Mouse (Mus musculus) lung, postnatal 4 days (tissue): ENCODE measurements around the gene Plekhh2.
A peak's percentile ranks its signal among the peaks of the same experiment; 100 is the strongest.
"Not testable (repeated sequence)": the region's sequence is repeated elsewhere in the genome, so short reads cannot be mapped to it uniquely, and the experiment has no call there.

Experiments used
- DNase-seq, 2 experiments: peaks; one replicate each; pipeline ENCODE4 v3.0.0; 2021

Plekhh2 gene

DNA sequence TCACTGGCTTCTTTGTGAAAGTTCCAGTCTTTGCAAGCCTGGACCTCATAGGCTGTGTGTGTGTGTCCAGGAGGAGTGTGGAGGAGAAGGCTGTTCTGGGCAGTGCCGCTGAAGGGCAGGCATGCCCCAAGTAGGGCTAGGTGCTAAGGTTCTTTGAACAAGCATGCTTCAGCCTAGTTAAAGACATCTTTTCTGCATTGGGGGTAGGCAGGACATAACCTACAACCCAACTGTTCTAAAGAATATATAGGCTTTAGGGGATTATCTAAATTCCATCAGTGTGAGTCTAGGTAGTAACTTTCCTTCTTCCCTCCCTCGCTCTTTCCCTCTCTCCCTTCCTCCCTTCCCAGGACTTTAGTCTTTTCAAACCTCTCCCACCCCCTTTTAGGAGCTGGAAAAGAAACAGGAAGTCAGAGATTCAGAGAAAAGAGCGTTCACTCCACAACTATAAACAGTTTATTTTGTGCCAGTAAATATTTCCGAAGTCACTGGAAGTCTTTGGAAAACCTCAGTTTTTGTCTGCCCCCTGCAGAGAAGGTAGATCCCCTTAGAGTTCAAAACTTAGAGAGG is 906 bp downstream of the Plekhh2 start:
- DNase-seq = no peak

- no peak for DNase-seq
Observed at GRCm38 (mm10) chr17:84515901-84516300, 4.2 kb downstream of the Plekhh2 start.

- DNase-seq = no peak
Observed at GRCm38 (mm10) chr17:84519346-84519745, 7.7 kb downstream of the Plekhh2 start.

DNA sequence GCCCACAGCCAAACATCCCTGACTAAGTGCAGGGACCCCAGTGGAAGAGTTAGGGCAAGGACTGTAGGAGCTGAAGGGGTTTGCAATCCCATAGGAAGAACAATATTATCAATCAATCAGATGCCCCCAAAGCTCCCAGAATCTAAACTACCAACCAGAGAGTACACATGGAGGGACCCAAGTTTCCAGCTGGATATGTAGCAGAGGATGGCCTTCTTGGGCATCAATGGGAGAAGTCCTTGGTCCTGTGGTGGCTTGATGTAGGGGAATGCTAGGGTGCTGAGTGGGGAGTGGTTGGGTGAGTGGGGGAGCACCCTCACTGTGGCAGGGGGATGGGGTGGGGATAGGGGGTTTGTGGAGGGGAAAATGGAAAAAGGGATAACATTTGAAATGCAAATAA is 8.4 kb downstream of the Plekhh2 start:
- DNase-seq = peak in 1 of 2 experiments; percentile 1

- DNase-seq = peak in 1 of 2 experiments; percentile 3
Observed at GRCm38 (mm10) chr17:84529356-84529755, 17.7 kb downstream of the Plekhh2 start.

GRCm38 (mm10) chr17:84530202-84530796 is 18.6 kb downstream of the Plekhh2 start:
- peak in 1 of 2 experiments; percentile 4 for DNase-seq

GRCm38 (mm10) chr17:84532909-84533499 is 21.3 kb downstream of the Plekhh2 start:
- no peak for DNase-seq

DNA sequence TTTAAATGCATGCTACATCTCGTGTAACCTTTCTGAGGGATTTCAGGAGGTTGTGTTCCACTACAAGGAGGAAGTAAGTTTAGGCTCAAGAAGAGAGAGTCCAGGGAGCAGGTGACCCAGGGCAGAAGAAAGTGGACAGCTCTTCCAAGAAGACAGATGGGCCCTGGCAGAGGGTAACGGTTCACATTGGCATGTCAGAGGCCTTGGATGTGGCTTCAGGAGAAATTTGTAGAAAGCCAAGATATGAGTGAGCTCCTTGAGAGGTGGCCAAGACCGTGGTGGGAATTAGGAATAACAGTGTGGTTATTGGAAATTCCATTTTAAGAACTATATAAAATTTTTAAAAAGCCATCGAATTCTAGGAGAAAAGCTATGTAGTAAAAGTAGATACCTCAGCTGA is 22.1 kb downstream of the Plekhh2 start:
- DNase-seq = no peak

DNA sequence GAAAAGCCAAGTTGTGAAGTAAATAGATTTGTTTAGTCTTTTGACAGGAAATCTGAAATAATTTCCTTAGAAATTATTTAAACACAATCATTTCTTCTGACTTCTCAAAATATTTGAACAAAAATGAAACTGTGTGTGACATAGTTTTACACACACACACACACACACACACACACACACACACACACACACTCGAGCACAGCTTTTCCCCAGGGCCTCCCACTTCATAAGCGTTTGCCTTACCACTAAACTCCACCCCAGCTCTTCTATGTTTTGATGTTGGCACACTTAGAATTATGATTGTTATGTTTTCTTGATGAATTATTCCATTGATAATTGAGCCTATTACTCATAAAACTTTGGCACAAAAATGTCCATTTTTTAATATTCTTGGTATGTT is 22.9 kb downstream of the Plekhh2 start:
- DNase-seq = no peak

DNA sequence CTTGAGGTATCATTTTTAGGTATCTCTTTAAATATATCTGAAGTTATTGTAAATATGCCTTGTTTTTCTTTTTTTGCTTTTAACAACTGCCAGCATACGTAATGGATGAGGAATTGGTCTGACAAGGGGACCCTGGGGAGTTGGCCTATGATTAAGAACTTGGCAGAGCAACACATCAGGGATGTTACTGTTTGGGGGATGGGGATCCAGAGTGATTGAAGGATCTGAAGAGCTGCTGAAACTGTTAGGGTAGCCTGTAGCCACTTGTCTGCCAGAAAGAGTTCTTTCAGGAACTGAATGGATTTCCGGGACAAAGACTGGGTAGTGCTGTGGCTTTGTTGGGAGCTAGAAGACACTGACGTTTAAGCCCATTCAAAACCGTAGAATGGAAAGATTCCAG is 23.5 kb downstream of the Plekhh2 start:
- DNase-seq = no peak

DNA sequence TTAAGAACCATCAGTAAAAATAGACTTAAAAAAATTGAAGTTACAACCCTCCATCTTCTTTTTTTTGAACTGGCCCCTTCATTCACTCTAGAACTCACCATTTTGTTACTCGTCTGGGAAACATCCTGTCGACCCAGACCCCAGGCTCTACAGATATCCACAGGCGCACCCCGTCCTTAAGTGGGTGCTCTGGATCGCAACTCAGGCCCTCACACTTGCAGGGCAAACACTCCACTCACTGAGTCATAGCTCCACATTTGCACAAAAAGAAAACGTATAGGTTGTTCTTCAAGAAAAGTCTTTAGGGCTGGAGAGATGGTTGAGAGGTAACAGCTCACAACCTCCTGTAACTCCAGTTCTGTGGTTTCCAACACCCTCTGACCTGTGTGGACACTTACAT is 25.6 kb downstream of the Plekhh2 start:
- DNase-seq = peak in 1 of 2 experiments; percentile 69

DNA sequence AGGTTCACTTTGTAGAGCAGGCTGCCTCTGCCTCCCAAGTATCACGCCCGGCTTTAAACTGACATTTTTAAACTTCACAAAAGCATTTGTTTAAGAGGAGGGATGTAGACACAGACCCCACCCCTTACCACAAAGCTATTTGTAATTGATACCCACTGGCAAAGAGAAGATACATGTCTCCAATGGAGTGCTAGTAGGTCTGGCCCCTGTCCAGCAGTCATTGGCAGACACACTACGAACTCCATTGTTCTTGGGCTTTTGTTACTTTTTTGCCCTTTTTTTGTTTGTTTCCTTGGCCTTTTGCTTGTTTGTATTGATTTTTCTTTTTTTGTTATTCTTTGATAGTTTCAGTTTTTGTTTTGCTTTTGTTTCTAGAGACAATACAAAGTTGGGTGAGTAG is 26.3 kb downstream of the Plekhh2 start:
- no peak for DNase-seq

- no peak for DNase-seq
Observed at GRCm38 (mm10) chr17:84540603-84541002, 28.9 kb downstream of the Plekhh2 start.

DNA sequence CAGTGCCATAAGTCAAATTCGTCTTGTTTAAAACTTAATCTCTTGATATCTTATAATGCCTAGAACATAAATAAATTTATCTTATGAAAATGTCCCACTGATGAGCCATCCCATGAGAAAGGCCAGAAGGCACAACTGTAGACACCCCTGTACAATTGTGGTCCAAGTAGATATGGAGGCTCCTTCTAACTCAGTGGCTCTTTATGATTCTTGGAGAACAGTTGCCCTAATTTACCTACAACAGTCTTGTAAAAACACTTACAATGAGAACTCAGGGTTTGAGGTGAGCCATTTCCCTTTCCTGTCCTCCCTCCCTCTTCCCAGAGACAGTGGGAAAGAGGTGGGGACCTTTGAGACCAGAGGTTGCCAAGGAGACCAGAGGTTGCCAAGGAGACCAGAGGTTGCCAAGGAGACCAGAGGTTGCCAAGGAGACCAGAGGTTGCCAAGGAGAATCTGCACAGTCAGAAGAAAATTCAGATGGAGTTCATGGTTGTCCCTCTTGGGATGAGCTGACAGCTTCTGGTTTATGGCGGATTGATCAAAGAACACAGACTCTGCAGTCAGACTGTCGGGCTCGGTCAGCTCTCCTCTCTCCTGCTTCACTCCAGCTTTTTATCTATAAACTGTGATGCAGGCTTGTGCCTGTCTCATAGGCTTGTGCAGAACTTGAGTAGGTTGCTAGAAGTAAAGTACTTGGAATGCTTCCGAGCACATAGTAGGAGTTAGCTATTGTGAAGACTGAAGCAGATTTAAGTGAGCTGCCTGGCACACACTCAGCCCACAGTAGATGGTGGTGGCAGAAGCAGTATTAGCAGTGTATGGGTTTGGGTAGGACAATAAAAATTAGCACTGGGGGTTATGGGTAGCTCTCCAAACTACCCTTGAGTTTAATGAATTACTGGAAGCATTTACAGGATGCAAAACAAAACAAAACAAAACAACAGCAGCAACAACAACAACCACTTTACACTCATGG is 39.5 kb downstream of the Plekhh2 start:
- no peak for DNase-seq

GRCm38 (mm10) chr17:84552230-84552629 is 40.5 kb downstream of the Plekhh2 start:
- no peak for DNase-seq

- DNase-seq = not testable (repeated sequence)
Observed at GRCm38 (mm10) chr17:84564264-84564663, 52.6 kb downstream of the Plekhh2 start.

DNA sequence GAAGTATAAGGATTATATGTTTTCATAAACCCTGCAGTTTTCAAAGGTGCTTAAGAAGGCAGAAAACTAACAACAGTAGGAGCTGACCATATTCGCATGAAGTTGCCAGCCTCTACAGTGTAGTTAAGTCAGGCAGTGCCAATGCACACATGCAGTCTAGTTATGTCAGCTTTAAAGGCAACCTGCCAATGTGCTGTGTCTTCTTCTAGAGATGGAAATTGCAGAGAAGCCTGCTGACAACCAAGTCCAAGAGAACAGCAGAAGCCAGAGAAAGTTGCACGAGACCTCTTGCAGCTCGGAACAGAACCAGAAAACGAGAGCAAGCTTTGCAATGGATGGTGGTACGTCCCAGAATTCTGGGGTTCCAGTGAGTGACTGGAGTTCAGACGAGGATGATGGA is 54.1 kb downstream of the Plekhh2 start:
- no peak for DNase-seq

GRCm38 (mm10) chr17:84566773-84567555 is 55.3 kb downstream of the Plekhh2 start:
- DNase-seq = no peak

GRCm38 (mm10) chr17:84568807-84569206 is 57.1 kb downstream of the Plekhh2 start:
- DNase-seq = no peak

- no peak for DNase-seq
Observed at GRCm38 (mm10) chr17:84569770-84570169, 58.1 kb downstream of the Plekhh2 start.

GRCm38 (mm10) chr17:84571629-84572028 is 59.9 kb downstream of the Plekhh2 start:
- no peak for DNase-seq

DNA sequence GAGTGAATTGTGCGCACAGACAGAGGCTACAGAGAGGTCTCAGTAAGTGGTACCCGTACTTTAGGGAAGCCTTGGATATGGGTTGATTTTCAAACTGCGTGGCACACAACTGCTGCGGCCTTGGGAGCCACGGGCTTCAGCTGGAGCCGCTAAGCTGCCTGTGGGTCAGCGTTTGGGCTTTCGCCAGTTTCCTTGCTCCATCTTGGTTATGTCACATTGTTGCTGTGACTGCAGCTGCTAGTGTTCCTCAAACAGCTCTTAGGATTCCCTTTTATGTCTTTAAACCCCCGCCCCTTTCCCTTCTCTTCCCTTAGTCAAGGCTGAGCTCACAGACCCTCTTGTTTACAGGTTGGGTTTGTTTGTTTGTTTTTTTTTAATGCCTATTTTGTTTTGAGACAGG is 61.6 kb downstream of the Plekhh2 start:
- peak; percentile 28 to 68 for DNase-seq

DNA sequence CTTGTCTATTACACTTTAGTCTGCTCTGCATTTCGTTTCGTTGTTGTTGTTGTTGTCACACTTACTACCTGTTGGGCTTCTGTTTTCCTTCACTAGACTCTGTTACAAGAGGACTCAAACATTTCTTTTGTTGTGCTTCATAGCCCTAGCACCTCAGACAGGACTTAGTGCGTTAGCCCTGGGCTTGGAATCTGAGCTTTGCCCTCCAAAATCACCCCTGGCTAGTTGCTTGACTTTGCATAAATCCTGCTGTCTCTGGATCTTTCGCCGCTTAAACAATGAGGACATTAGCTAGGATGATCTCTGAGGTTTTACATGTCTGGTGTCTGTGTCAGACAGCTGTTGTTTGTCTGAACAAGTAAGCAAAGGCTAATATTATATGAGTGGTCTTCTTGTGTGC is 62.2 kb downstream of the Plekhh2 start:
- no peak for DNase-seq
